Comparison of ENCODE assay signal across 8 mouse cellular contexts in the genomic region with DNA sequence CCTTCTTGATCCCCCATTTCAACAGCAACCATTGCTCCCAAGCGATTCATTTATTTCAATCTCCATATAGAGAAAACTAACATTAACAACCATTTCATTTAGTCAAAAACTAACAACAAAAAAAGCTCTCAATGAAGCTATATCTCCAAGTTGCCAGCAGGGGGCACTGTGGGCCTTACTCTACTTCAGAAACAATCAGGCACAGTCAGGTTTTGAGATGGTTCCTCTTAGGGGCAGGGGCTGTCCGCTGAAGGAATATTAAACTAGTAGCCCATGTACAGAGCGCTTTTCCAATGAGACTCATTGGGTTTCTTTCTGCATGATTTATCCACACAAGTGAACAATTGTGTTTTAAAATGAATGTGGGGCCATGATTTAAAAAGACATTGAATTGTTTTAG.
A peak's percentile ranks its signal among the peaks of the same experiment; 100 is the strongest.
DNase-seq lines count a peak whose midpoint lies in the region; ATAC-seq lines count a peak whose summit lies in the region.

No protein-coding gene starts in this region.

- no peak for ATAC-seq in hindbrain, embryonic 14.5 days (ENCODE audit: low FRiP score)
- no peak for ATAC-seq in hindbrain, embryonic 12.5 days (ENCODE audit: low FRiP score)

- H3K4me3 ChIP-seq in hindbrain, embryonic 14.5 days (replicated peaks; ENCODE audit: low read length), result no peak overlapping the region
- H3K4me3 ChIP-seq in hindbrain, embryonic 12.5 days, result no peak overlapping the region

- no peak overlapping the region for H3K9ac ChIP-seq in hindbrain, embryonic 14.5 days
- H3K9ac ChIP-seq in hindbrain, embryonic 12.5 days, result no peak overlapping the region

- WGBS in hindbrain, embryonic 14.5 days, result 16% methylated on average over 3 of the region's 3 CpGs
- 29% methylated on average over 3 of the region's 3 CpGs for WGBS in hindbrain, embryonic 12.5 days

- intact Hi-C loops in left cerebral cortex, postnatal 14 days (cut with DNase I), result loop anchor here (1.0 kb wide), 1 partner anchor 627 kb away; a partner anchor contains a TSS
- intact Hi-C loops in gastrocnemius, postnatal 36 days (cut with DNase I), result no loop called here

- H3K36me3 ChIP-seq in hindbrain, embryonic 14.5 days (replicated peaks; ENCODE audit: control insufficient read depth, insufficient read depth), result no peaks in the 10 kb centered on the region
- no peaks in the 10 kb centered on the region for H3K36me3 ChIP-seq in hindbrain, embryonic 12.5 days

- no peaks in the 10 kb centered on the region for H3K27me3 ChIP-seq in hindbrain, embryonic 14.5 days (ENCODE audit: control insufficient read depth, insufficient read depth, low read length)
- H3K27me3 ChIP-seq in hindbrain, embryonic 12.5 days, result no peaks in the 10 kb centered on the region

- peak; percentile 84 for DNase-seq in hindbrain, embryonic 14.5 days (ENCODE audit: low spot score)
- peak; percentile 68 for DNase-seq in ES-CJ7 (ENCODE audit: low read depth, low spot score)
- DNase-seq in adrenal gland, postnatal 36 days, result peak; percentile 61 to 67
- peak; percentile 36 to 56 for DNase-seq in frontal cortex, postnatal 25 days (ENCODE audit: low spot score in 2 of 2)
- DNase-seq in left cerebral cortex, postnatal 14 days (ENCODE audit: low spot score in 2 of 2), result peak; percentile 71 to 78
- peak; percentile 28 to 32 for DNase-seq in right cerebral cortex, postnatal 36 days (ENCODE audit: low spot score in 2 of 2)
- no peak for DNase-seq in gastrocnemius, postnatal 36 days

- no peak overlapping the region for H3K4me2 ChIP-seq in hindbrain, embryonic 14.5 days (replicated peaks)
- H3K4me2 ChIP-seq in hindbrain, embryonic 12.5 days (replicated peaks), result no peak overlapping the region

- H3K4me1 ChIP-seq in hindbrain, embryonic 14.5 days (replicated peaks; ENCODE audit: control insufficient read depth, insufficient read depth, low read length), result 0 out of 2 replicates have a peak, but pooled peaks cover 9% of the 10 kb centered on the region
- peaks cover 3% of the 10 kb centered on the region; the same call in 1 of the 2 replicates for H3K4me1 ChIP-seq in hindbrain, embryonic 12.5 days

- no peaks in the 10 kb centered on the region for H3K9me3 ChIP-seq in hindbrain, embryonic 14.5 days (ENCODE audit: control insufficient read depth, low read length)
- no peaks in the 10 kb centered on the region for H3K9me3 ChIP-seq in hindbrain, embryonic 12.5 days (replicated peaks)

- H3K27ac ChIP-seq in hindbrain, embryonic 14.5 days, result no peak overlapping the region
- no peak overlapping the region for H3K27ac ChIP-seq in hindbrain, embryonic 12.5 days

Comparison
In these comparisons a context has a peak if more than half of its experiments do, and no peak if none do; other contexts are left out.
1. DNase-seq: peak in hindbrain, embryonic 14.5 days (single experiment), ES-CJ7 (single experiment), adrenal gland, postnatal 36 days (2 of 2), frontal cortex, postnatal 25 days (2 of 2), left cerebral cortex, postnatal 14 days (2 of 2) and right cerebral cortex, postnatal 36 days (2 of 2); none in gastrocnemius, postnatal 36 days (0 of 2).